Mouse (Mus musculus): Measurements from ENCODE around the gene Itga10.
"Not testable (repeated sequence)": the region's sequence is repeated elsewhere in the genome, so short reads cannot be mapped to it uniquely, and the experiment has no call there.

Itga10 gene

GRCm38 (mm10) chr3:96634928-96635879 lies 10.2 kb upstream of the Itga10 start, which contains the start of the genes Pex11b and Gm42957:
TSS of gene Pex11b (plus strand) at chr3:96635376.
TSS of gene Gm42957 (plus strand) at chr3:96635474.
- peak; percentile 67 to 80 for DNase-seq (ENCODE audit: low spot score in 2 of 2)

GRCm38 (mm10) chr3:96635906-96636305 lies 9.5 kb upstream of the Itga10 start:
- no peak for DNase-seq (ENCODE audit: low spot score in 2 of 2)

- no peak for DNase-seq (ENCODE audit: low spot score in 2 of 2)
Observed at GRCm38 (mm10) chr3:96636448-96636847, 8.9 kb upstream of the Itga10 start.

- peak; percentile 56 to 72 for DNase-seq (ENCODE audit: low spot score in 2 of 2)
Observed at GRCm38 (mm10) chr3:96639219-96639618, 6.2 kb upstream of the Itga10 start.

GRCm38 (mm10) chr3:96647365-96647764 lies 2.0 kb downstream of the Itga10 start:
- no peak for DNase-seq (ENCODE audit: low spot score in 2 of 2)

GRCm38 (mm10) chr3:96660901-96661300 lies 15.5 kb downstream of the Itga10 start:
- DNase-seq (ENCODE audit: low spot score in 2 of 2): no peak

GRCm38 (mm10) chr3:96662731-96663316 lies 17.4 kb downstream of the Itga10 start:
- no peak for DNase-seq (ENCODE audit: low spot score in 2 of 2)

GRCm38 (mm10) chr3:96663432-96664239 lies 18.3 kb downstream of the Itga10 start:
- peak; percentile 39 to 58 for DNase-seq (ENCODE audit: low spot score in 2 of 2)

GRCm38 (mm10) chr3:96665732-96666363 lies 20.5 kb downstream of the Itga10 start:
- DNase-seq (ENCODE audit: low spot score in 2 of 2): not testable (repeated sequence)

GRCm38 (mm10) chr3:96666916-96667315 lies 21.5 kb downstream of the Itga10 start:
- DNase-seq (ENCODE audit: low spot score in 2 of 2): no peak

- DNase-seq (ENCODE audit: low spot score in 2 of 2): no peak
Observed at GRCm38 (mm10) chr3:96667316-96667715, 21.9 kb downstream of the Itga10 start.

GRCm38 (mm10) chr3:96668424-96669067 lies 23.2 kb downstream of the Itga10 start:
- DNase-seq (ENCODE audit: low spot score in 2 of 2): no peak

- peak; percentile 75 to 86 for DNase-seq (ENCODE audit: low spot score in 2 of 2)
Observed at GRCm38 (mm10) chr3:96669727-96670468, 24.5 kb downstream of the Itga10 start, which contains the start of gene Ankrd35. TSS of gene Ankrd35 (plus strand) at chr3:96670131.

GRCm38 (mm10) chr3:96671519-96671918 lies 26.1 kb downstream of the Itga10 start:
- DNase-seq (ENCODE audit: low spot score in 2 of 2): no peak

GRCm38 (mm10) chr3:96673514-96673913 lies 28.1 kb downstream of the Itga10 start:
- no peak for DNase-seq (ENCODE audit: low spot score in 2 of 2)

GRCm38 (mm10) chr3:96674442-96674841 lies 29.1 kb downstream of the Itga10 start:
- no peak for DNase-seq (ENCODE audit: low spot score in 2 of 2)

GRCm38 (mm10) chr3:96675171-96675570 lies 29.8 kb downstream of the Itga10 start:
- no peak for DNase-seq (ENCODE audit: low spot score in 2 of 2)

- no peak for DNase-seq (ENCODE audit: low spot score in 2 of 2)
Observed at GRCm38 (mm10) chr3:96675690-96676089, 30.3 kb downstream of the Itga10 start.

- no peak for DNase-seq (ENCODE audit: low spot score in 2 of 2)
Observed at GRCm38 (mm10) chr3:96678456-96678855, 33.1 kb downstream of the Itga10 start.

- DNase-seq (ENCODE audit: low spot score in 2 of 2): no peak
Observed at GRCm38 (mm10) chr3:96679159-96679674, 33.8 kb downstream of the Itga10 start.

All from natural killer cell, adult 2 months (primary cell).